ENCODE assay signal across 15 mouse cellular contexts in genomic region chr15:99805673-99806072, GRCm38 (mm10).
"Had no signal": no experiment of that assay in that cellular context is flagged by ENCODE, and none has a peak within 500 bp of the region (broad histone marks: within the 10 kb centered on the region; RNA-seq: fewer than 3 reads in every experiment).

No protein-coding gene starts in this region.

- DNase-seq: kidney, postnatal 10 days; kidney, postnatal 36 days; layer of hippocampus, postnatal 36 days; liver, embryonic 13.5 days; lung, embryonic 14.5 days; lung, postnatal 10 days; lung, postnatal 4 days; midbrain, embryonic 14.5 days; thymus, adult 2 months; thymus, postnatal 14 days; thymus, postnatal 4 days had no signal

- H3K27me3 ChIP-seq: kidney, embryonic 15.5 days; liver, embryonic 13.5 days had no signal

- H3K27ac ChIP-seq: kidney, embryonic 15.5 days; left cerebral cortex, adult 2 months; liver, embryonic 13.5 days; stomach, postnatal 0 days had no signal

- H3K9ac ChIP-seq: kidney, embryonic 15.5 days; liver, embryonic 13.5 days; lung, embryonic 14.5 days had no signal

- H3K4me2 ChIP-seq: kidney, embryonic 15.5 days; liver, embryonic 13.5 days; lung, embryonic 14.5 days; midbrain, embryonic 11.5 days had no signal

- H3K4me3 ChIP-seq: kidney, embryonic 15.5 days; left cerebral cortex, adult 2 months; liver, embryonic 13.5 days had no signal

- H3K9me3 ChIP-seq: kidney, embryonic 15.5 days; liver, embryonic 13.5 days had no signal
